19 mouse cellular contexts compared by ENCODE assay signal in the genomic region with DNA sequence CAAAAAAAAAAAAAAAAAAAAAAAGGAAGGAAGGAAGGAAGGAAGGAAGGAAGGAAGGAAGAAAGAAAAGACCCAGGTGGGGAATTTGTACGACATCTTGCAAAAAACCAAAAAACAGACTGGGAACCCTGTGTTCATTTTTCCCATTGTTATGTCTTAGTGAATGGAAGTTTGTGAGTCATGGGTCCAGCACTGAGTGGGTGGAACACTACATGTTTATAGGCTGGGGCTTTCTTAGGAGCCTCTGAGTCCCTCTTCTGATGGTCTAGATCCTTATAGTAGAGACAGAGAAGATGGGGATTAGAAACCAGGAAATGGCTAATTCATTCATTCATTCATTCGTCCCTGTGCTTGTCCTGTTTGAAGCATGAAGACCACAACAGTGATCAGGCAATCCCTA.
DNase-seq lines count a peak whose midpoint lies in the region; ATAC-seq and TF ChIP-seq lines count a peak whose summit lies in the region.
"Had no signal": no experiment of that assay in that cellular context is flagged by ENCODE, and none has a peak within 500 bp of the region (broad histone marks: within the 10 kb centered on the region; RNA-seq: fewer than 3 reads in every experiment).

No protein-coding gene starts in this region.

- peaks cover 58% of the 10 kb centered on the region for H3K27me3 ChIP-seq in forebrain, embryonic 12.5 days
- peaks cover 8% of the 10 kb centered on the region for H3K27me3 ChIP-seq in forebrain, postnatal 0 days (ENCODE audit: insufficient read depth, low read length)
- H3K27me3 ChIP-seq in midbrain, embryonic 10.5 days (ENCODE audit: low read depth, poor library complexity, severe bottlenecking), result peaks cover 20% of the 10 kb centered on the region; the same call in 1 of the 2 replicates
- no peaks in the 10 kb centered on the region for H3K27me3 ChIP-seq in midbrain, postnatal 0 days (ENCODE audit: insufficient read depth, low read length)
- H3K27me3 ChIP-seq in midbrain, embryonic 13.5 days, result 0 out of 2 replicates have a peak, but pooled peaks cover 3% of the 10 kb centered on the region
- H3K27me3 ChIP-seq: heart, embryonic 15.5 days; limb, embryonic 15.5 days had no signal

- DNase-seq in forebrain, postnatal 0 days, result no peak
- no peak for DNase-seq in midbrain, embryonic 10.5 days (ENCODE audit: low spot score)
- DNase-seq in midbrain, postnatal 0 days (ENCODE audit: low spot score), result no peak
- no peak for DNase-seq in right cerebral cortex, adult 2 months (ENCODE audit: low spot score in 2 of 2)
- DNase-seq in gastrocnemius, adult 2 months, result no peak
- DNase-seq: cerebellum, adult 2 months; cerebellum, postnatal 36 days; gastrocnemius, postnatal 14 days; lung, postnatal 10 days; right cerebral cortex, postnatal 25 days had no signal

- no peak overlapping the region for H3K4me3 ChIP-seq in forebrain, embryonic 12.5 days (replicated peaks)
- no peak overlapping the region for H3K4me3 ChIP-seq in forebrain, postnatal 0 days (ENCODE audit: low read depth, low read length)
- H3K4me3 ChIP-seq in midbrain, embryonic 10.5 days, result no peak overlapping the region
- no peak overlapping the region for H3K4me3 ChIP-seq in midbrain, postnatal 0 days (ENCODE audit: low read depth, low read length)
- H3K4me3 ChIP-seq in embryonic fibroblast, embryonic 13.5 days (ENCODE audit: insufficient read depth, low read length), result no peak overlapping the region
- no peak overlapping the region for H3K4me3 ChIP-seq in midbrain, embryonic 13.5 days (replicated peaks)
- H3K4me3 ChIP-seq in gastrocnemius, adult 2 months, result no peak overlapping the region
- H3K4me3 ChIP-seq: erythroblast, embryonic 14.5 days; heart, embryonic 15.5 days; limb, embryonic 15.5 days; liver, embryonic 15.5 days had no signal

- H3K27ac ChIP-seq in forebrain, embryonic 12.5 days, result peak overlapping the region; percentile 91
- no peak overlapping the region for H3K27ac ChIP-seq in forebrain, postnatal 0 days (ENCODE audit: low read depth, low read length)
- peak overlapping the region; percentile 90 for H3K27ac ChIP-seq in midbrain, embryonic 10.5 days (replicated peaks)
- H3K27ac ChIP-seq in midbrain, postnatal 0 days (ENCODE audit: low read depth, low read length), result no peak overlapping the region
- H3K27ac ChIP-seq in embryonic fibroblast, embryonic 13.5 days (ENCODE audit: insufficient read depth, low read length), result peak overlapping the region; percentile 4; the same call in 1 of the 2 replicates
- H3K27ac ChIP-seq in midbrain, embryonic 13.5 days, result peak overlapping the region; percentile 91
- no peak overlapping the region for H3K27ac ChIP-seq in gastrocnemius, adult 2 months
- H3K27ac ChIP-seq: heart, embryonic 15.5 days; limb, embryonic 15.5 days; liver, embryonic 15.5 days had no signal

- intact Hi-C loops in gastrocnemius, adult 2 months (cut with DNase I), result no loop called here

- H3K9me3 ChIP-seq in forebrain, embryonic 12.5 days, result no peaks in the 10 kb centered on the region
- H3K9me3 ChIP-seq in forebrain, postnatal 0 days (ENCODE audit: low read length), result peaks cover 5% of the 10 kb centered on the region; the same call in 1 of the 2 replicates
- no peaks in the 10 kb centered on the region for H3K9me3 ChIP-seq in midbrain, embryonic 10.5 days (replicated peaks)
- H3K9me3 ChIP-seq in midbrain, postnatal 0 days (ENCODE audit: low read length), result no peaks in the 10 kb centered on the region
- H3K9me3 ChIP-seq in midbrain, embryonic 13.5 days, result no peaks in the 10 kb centered on the region
- H3K9me3 ChIP-seq: G1E; heart, embryonic 15.5 days; limb, embryonic 15.5 days; liver, embryonic 15.5 days had no signal

- no peak for ATAC-seq in forebrain, embryonic 12.5 days (ENCODE audit: low FRiP score)
- no peak for ATAC-seq in forebrain, postnatal 0 days
- ATAC-seq in midbrain, postnatal 0 days (ENCODE audit: low FRiP score), result no peak
- ATAC-seq in midbrain, embryonic 13.5 days, result no peak
- ATAC-seq: intestine, postnatal 0 days had no signal

- no peak for TF ChIP-seq CTCF in forebrain, postnatal 0 days (IDR thresholded peaks at IDR 0.05; ENCODE audit: low read depth)
- no peak for TF ChIP-seq CTCF in midbrain, postnatal 0 days (IDR thresholded peaks at IDR 0.05)
- TF ChIP-seq CTCF in embryonic fibroblast, embryonic 13.5 days (IDR thresholded peaks at IDR 0.05; ENCODE audit: borderline replicate concordance, insufficient read depth, low read length), result no peak
- TF ChIP-seq CTCF in gastrocnemius, adult 2 months (IDR thresholded peaks at IDR 0.05), result no peak

- no peaks in the 10 kb centered on the region for H3K36me3 ChIP-seq in forebrain, embryonic 12.5 days (replicated peaks)
- H3K36me3 ChIP-seq in forebrain, postnatal 0 days (ENCODE audit: insufficient read depth), result no peaks in the 10 kb centered on the region
- H3K36me3 ChIP-seq in midbrain, embryonic 10.5 days, result no peaks in the 10 kb centered on the region
- H3K36me3 ChIP-seq in midbrain, postnatal 0 days (ENCODE audit: insufficient read depth, low read length), result no peaks in the 10 kb centered on the region
- H3K36me3 ChIP-seq in midbrain, embryonic 13.5 days, result no peaks in the 10 kb centered on the region
- H3K36me3 ChIP-seq: G1E; heart, embryonic 15.5 days; limb, embryonic 15.5 days; liver, embryonic 15.5 days had no signal

- WGBS in forebrain, embryonic 12.5 days, result 75% methylated on average over 2 of the region's 2 CpGs
- WGBS in forebrain, postnatal 0 days, result 82% methylated on average over 2 of the region's 2 CpGs
- WGBS in midbrain, embryonic 10.5 days, result 79% methylated on average over 2 of the region's 2 CpGs
- 74% methylated on average over 2 of the region's 2 CpGs for WGBS in midbrain, postnatal 0 days
- 68% methylated on average over 2 of the region's 2 CpGs for WGBS in midbrain, embryonic 13.5 days

- peaks cover 64% of the 10 kb centered on the region for H3K4me1 ChIP-seq in forebrain, embryonic 12.5 days
- H3K4me1 ChIP-seq in forebrain, postnatal 0 days (ENCODE audit: insufficient read depth), result peaks cover 7% of the 10 kb centered on the region
- peaks cover 84% of the 10 kb centered on the region for H3K4me1 ChIP-seq in midbrain, embryonic 10.5 days
- H3K4me1 ChIP-seq in midbrain, postnatal 0 days (ENCODE audit: insufficient read depth, low read length), result peaks cover 15% of the 10 kb centered on the region; the same call in 1 of the 2 replicates
- 0 out of 2 replicates have a peak, but pooled peaks cover 8% of the 10 kb centered on the region for H3K4me1 ChIP-seq in embryonic fibroblast, embryonic 13.5 days (ENCODE audit: control insufficient read depth, insufficient read depth, low read length)
- peaks cover 71% of the 10 kb centered on the region for H3K4me1 ChIP-seq in midbrain, embryonic 13.5 days (replicated peaks)

- no peak for TF ChIP-seq POLR2A in embryonic fibroblast, embryonic 13.5 days (IDR thresholded peaks at IDR 0.05; ENCODE audit: low read depth, low read length)

- H3K9ac ChIP-seq in forebrain, embryonic 12.5 days, result no peak overlapping the region
- H3K9ac ChIP-seq in forebrain, postnatal 0 days, result no peak overlapping the region
- no peak overlapping the region for H3K9ac ChIP-seq in midbrain, postnatal 0 days (replicated peaks; ENCODE audit: low read length, poor library complexity, severe bottlenecking)
- H3K9ac ChIP-seq in midbrain, embryonic 13.5 days (replicated peaks), result no peak overlapping the region
- H3K9ac ChIP-seq: heart, embryonic 15.5 days; limb, embryonic 15.5 days; liver, embryonic 15.5 days had no signal

- no peak overlapping the region for H3K4me2 ChIP-seq in forebrain, embryonic 12.5 days
- no peak overlapping the region for H3K4me2 ChIP-seq in forebrain, postnatal 0 days (ENCODE audit: low read depth)
- H3K4me2 ChIP-seq in midbrain, postnatal 0 days (ENCODE audit: low read depth, low read length, poor library complexity, severe bottlenecking), result no peak overlapping the region
- H3K4me2 ChIP-seq in midbrain, embryonic 13.5 days (replicated peaks), result no peak overlapping the region
- H3K4me2 ChIP-seq: liver, embryonic 15.5 days had no signal

Comparison
In these comparisons a context has a peak if more than half of its experiments do, and no peak if none do; other contexts are left out.
1. H3K27ac ChIP-seq: peak in forebrain, embryonic 12.5 days (single experiment), midbrain, embryonic 10.5 days (single experiment), embryonic fibroblast, embryonic 13.5 days (single experiment) and midbrain, embryonic 13.5 days (single experiment); none in forebrain, postnatal 0 days (single experiment), midbrain, postnatal 0 days (single experiment) and gastrocnemius, adult 2 months (single experiment).